Mouse (Mus musculus): ENCODE results near the gene Dcun1d2. TPM values are rescaled to one million over a fixed set of nuclear protein-coding genes. Genes with fewer than 3 reads are reported as not detected.

The Dcun1d2 gene
- polyA plus RNA-seq, 1 experiment from 2014 or later = 14.4 TPM

DNA sequence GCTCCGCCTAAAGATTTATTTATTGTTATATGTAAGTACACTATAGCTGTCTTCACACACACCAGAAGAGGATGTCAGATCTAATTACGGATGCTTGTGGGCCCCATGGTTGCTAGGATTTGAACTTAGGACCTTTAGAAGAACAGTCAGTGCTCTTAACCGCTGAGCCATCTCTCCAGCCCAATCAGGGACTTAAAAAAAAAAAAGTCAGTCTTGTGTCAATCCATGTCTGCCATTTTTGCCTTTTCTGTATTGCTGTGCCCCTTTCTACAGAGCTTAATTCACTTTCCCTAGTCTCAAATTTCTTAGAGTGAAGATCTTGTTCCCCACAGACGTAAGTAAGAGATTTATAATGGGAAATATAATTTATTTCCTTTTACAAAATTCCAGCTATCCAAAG, 69.5 kb downstream of the Dcun1d2 start:
- Histone ChIP-seq H3K27me3 (replicated peaks) (peaks cover 33% of the 10 kb centered on the region), H3K9me3 (replicated peaks) (no peaks in the 10 kb centered on the region), H3K27ac (no peak overlapping the region), H3K4me1 (peaks cover 10% of the 10 kb centered on the region), H3K4me3 (no peak overlapping the region), H3K36me3 (no peaks in the 10 kb centered on the region), H3K9ac (no peak overlapping the region), H3K4me2 (no peak overlapping the region)
- 68% methylated on average over 4 of the region's 4 CpGs for WGBS (ENCODE audit: insufficient replicate concordance)
- ATAC-seq = no peak

DNA sequence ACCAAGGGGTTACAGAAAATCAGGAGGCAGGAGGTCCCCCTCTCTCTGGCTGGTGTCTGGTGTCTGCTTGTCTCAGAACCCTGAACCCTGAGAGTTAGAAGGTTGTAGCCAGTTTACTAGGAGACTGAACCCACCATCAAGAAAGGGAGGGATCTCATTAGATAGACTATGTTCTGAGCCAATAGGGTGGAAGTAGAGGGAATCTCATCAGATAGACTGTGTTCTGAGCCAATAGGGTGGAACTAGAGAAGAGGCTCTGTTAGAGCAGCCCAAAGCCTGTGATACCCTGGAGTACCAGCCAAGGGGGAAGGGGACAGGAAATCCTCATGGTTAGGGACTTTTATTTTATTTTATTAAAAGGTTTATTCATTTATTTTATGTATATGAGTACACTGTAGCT, 69.9 kb downstream of the Dcun1d2 start:
- H3K9ac ChIP-seq = no peak overlapping the region
- peaks cover 15% of the 10 kb centered on the region for H3K4me1 ChIP-seq
- no peak overlapping the region for H3K4me3 ChIP-seq
- no peak overlapping the region for H3K27ac ChIP-seq
- H3K9me3 ChIP-seq (replicated peaks) = no peaks in the 10 kb centered on the region
- H3K27me3 ChIP-seq (replicated peaks) = peaks cover 28% of the 10 kb centered on the region
- no peaks in the 10 kb centered on the region for H3K36me3 ChIP-seq
- H3K4me2 ChIP-seq = no peak overlapping the region
- no peak for ATAC-seq

DNA sequence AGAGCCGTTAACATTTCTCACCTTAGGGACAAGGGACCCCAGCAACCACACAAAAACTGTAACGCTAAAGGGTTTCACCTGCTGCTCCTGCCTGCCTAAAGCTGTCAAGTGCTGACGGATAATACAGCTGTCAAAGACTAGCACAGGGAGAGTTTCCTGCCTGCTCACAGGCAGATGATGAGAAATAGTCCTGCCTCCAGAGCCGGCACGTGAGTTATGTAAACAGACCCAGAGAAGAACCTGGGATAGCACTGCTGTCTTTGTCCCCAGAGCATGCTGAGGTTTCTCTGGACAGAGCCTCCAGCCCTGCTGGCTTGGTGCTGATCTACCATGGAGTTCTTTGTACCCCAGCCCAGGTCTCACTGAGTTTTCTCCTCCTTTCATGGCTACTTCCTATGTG, 70.8 kb downstream of the Dcun1d2 start:
- 64% methylated on average over 5 of the region's 5 CpGs for WGBS (ENCODE audit: insufficient replicate concordance)
- Histone ChIP-seq H3K36me3 (no peaks in the 10 kb centered on the region), H3K4me3 (no peak overlapping the region), H3K4me1 (peaks cover 23% of the 10 kb centered on the region), H3K27ac (no peak overlapping the region), H3K27me3 (replicated peaks) (peaks cover 19% of the 10 kb centered on the region), H3K9ac (no peak overlapping the region), H3K4me2 (no peak overlapping the region), H3K9me3 (replicated peaks) (no peaks in the 10 kb centered on the region)
- no peak for ATAC-seq

DNA sequence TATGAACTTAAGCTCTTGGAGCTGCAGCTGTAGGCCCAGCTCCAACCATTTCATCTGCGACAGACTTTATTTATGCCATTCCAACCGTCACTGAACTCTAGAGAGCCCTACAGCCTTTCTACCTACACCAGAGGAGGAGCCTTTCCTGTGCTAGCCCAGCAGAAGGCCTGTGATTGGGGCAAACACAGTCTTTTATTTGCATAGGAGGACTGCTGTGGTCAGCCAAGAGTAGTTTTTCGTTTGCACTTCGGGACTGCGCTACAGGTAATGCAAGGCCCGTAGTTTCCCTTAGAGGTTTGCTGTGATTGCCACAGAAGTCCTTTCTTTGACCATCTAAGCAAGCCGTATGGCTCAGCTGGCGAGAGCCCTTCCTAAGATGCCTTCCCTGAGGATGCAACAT, 71.5 kb downstream of the Dcun1d2 start:
- Histone ChIP-seq H3K9ac (no peak overlapping the region), H3K9me3 (replicated peaks) (no peaks in the 10 kb centered on the region), H3K4me3 (no peak overlapping the region), H3K27ac (no peak overlapping the region), H3K4me2 (no peak overlapping the region), H3K27me3 (replicated peaks) (peaks cover 12% of the 10 kb centered on the region), H3K4me1 (peaks cover 23% of the 10 kb centered on the region), H3K36me3 (no peaks in the 10 kb centered on the region)
- ATAC-seq = no peak
- WGBS (ENCODE audit: insufficient replicate concordance) = 71% methylated on average over 8 of the region's 8 CpGs

DNA sequence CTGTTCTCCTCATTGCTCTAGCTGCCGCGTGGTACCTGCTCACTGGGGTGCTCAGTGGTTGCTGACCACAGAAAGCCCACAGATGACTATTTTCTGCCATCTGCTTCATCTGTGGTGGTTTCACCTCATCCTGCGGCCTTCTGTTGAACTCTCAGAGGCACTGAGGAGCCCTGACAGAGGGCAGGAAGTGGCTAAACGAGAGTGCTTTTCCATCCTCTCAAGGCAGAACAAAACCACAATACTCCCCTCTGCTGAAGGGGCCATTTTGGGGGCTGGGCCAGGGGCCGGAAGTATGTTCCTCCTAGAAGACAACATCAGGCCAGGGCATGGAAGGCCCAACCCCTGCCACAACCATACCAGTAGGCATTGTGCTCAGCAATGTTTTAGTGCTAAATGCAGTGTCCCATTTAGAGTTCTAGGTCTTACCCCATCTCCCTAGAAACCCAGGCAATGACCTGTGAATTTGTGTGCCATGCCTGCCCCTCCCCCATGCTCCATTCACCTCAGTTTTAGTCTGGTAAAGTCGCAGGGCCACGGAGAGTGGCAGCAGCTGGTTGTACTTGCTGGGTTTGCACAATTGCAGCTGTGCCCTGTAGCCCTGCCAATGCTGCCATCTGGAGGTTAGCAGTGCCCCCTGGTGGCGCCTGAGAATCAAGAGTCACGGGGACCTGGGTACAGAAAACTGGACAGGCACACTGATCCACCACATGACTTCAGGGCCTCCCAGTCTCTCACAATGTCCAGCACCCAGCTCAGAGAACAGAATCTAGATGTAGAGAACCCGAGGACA, 74.3 kb downstream of the Dcun1d2 start:
- H3K27ac ChIP-seq = peak overlapping the region; percentile 57
- ATAC-seq = peak; percentile 66
- no peaks in the 10 kb centered on the region for H3K36me3 ChIP-seq
- peak overlapping the region; percentile 47 for H3K4me2 ChIP-seq
- peak overlapping the region; percentile 29; the same call in 1 of the 2 replicates for H3K9ac ChIP-seq
- H3K4me3 ChIP-seq = no peak overlapping the region
- WGBS (ENCODE audit: insufficient replicate concordance) = 5% methylated on average over 10 of the region's 10 CpGs
- H3K27me3 ChIP-seq (replicated peaks) = no peaks in the 10 kb centered on the region
- H3K4me1 ChIP-seq = peaks cover 46% of the 10 kb centered on the region
- H3K9me3 ChIP-seq (replicated peaks) = no peaks in the 10 kb centered on the region

DNA sequence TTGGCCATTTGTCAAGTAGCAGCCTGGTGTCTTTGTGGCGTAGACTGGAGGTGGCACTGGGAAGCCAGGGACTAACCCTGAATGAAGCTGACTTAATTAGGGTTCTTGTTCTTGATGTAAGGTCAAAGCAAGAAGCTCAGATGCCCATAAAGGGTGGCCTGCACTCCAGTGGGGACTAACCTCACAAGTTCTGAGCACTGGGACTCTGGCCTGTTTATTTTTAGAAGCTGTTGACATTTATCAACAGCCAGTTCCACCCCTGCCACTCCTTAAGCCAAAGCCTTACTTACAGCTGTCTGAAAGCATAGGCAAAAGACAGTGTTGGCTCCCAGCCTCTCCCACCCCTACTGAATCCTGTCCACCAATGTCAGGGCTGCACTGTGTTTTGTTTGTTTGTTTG, 78.2 kb downstream of the Dcun1d2 start:
- peaks cover 85% of the 10 kb centered on the region for H3K4me1 ChIP-seq
- H3K27ac ChIP-seq = peak overlapping the region; percentile 98
- ATAC-seq = 0 out of 2 replicates have a peak, but pooled peaks have one; percentile 22
- peak overlapping the region; percentile 42 for H3K4me2 ChIP-seq
- no peaks in the 10 kb centered on the region for H3K9me3 ChIP-seq (replicated peaks)
- no peak overlapping the region for H3K4me3 ChIP-seq
- peak overlapping the region; percentile 52; the same call in 1 of the 2 replicates for H3K9ac ChIP-seq
- no peaks in the 10 kb centered on the region for H3K36me3 ChIP-seq
- H3K27me3 ChIP-seq (replicated peaks) = no peaks in the 10 kb centered on the region
- 74% methylated on average over 1 of the region's 1 CpGs for WGBS (ENCODE audit: insufficient replicate concordance)

DNA sequence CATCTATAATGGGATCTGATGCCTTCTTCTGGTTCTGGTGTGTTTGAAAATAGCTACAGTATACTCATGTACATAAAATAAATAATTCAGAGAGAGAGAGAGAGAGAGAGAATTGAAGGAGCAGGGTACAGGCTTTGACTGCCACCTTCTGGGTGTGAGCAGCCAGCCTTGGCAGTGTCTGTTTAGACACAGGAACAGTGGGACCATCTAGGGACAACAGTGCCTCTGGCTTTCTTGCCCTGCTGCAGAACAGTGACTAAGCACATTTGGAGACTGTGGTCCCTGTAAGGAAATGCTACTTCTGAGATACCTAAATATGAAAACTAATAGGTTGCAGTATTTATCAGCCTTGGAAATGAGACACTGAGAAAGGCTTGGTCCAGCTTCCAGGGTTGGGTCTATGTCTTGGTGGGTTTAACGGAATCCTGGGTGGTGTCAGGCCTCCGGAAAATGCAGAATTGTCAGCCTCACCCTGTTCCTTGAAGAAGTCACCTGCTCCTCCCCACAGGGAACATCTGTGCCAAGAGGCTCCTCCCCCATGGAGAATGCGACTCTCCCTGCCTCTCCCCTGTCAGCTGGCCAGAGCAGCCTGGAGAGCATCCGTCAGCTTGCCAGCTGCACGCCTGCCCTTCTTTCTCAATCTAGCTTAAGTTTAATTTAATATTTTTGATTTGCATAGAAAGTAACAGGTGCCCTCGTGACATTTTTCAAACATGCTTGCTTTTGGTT, 79.1 kb downstream of the Dcun1d2 start:
- Histone ChIP-seq H3K4me2 (peak overlapping the region; percentile 42), H3K4me1 (peaks cover 88% of the 10 kb centered on the region), H3K27ac (peak overlapping the region; percentile 98), H3K9ac (peak overlapping the region; percentile 52; the same call in 1 of the 2 replicates), H3K9me3 (replicated peaks) (no peaks in the 10 kb centered on the region), H3K4me3 (no peak overlapping the region), H3K36me3 (peaks cover 5% of the 10 kb centered on the region), H3K27me3 (replicated peaks) (no peaks in the 10 kb centered on the region)
- peak; percentile 80 for ATAC-seq
- 36% methylated on average over 6 of the region's 6 CpGs for WGBS (ENCODE audit: insufficient replicate concordance)

DNA sequence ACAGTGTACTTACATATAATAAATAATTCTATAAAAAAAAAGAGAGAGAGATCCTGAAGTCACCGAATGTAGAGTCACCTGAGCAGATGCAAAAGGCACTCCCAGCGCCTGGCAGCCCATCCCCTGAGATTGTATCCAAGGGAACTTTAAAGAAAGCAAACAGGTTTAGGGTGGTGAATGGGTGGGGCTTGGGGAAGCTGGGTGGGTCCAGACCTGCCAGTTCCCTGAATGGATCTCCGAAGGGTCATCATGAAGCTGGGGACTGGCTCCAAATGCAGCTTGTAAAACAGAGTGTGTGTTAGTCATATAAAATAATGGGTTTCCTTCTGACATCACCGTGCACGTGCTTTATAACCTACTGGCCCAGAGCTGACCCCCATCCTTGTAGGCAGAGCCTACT, 81.6 kb downstream of the Dcun1d2 start:
- no peak for ATAC-seq
- peak overlapping the region; percentile 43 for H3K9ac ChIP-seq
- peaks cover 10% of the 10 kb centered on the region for H3K36me3 ChIP-seq
- WGBS (ENCODE audit: insufficient replicate concordance) = 29% methylated on average over 5 of the region's 5 CpGs
- peak overlapping the region; percentile 98 for H3K4me2 ChIP-seq
- peak overlapping the region; percentile 98 for H3K27ac ChIP-seq
- no peaks in the 10 kb centered on the region for H3K27me3 ChIP-seq (replicated peaks)
- peaks cover 95% of the 10 kb centered on the region for H3K4me1 ChIP-seq
- no peak overlapping the region for H3K4me3 ChIP-seq
- no peaks in the 10 kb centered on the region for H3K9me3 ChIP-seq (replicated peaks)

Other genes starting within 250 kb of the Dcun1d2 start
- 14.6 and 15.1 TPM in 2 replicates for gene Proz, start 227.2 kb downstream of the Dcun1d2 start, polyA plus RNA-seq (2016; fragmentation: Nextera tagmentation; extraction: Ambion mirVana)
- gene Pcid2, start 182.7 kb downstream of the Dcun1d2 start, polyA plus RNA-seq (2016; fragmentation: Nextera tagmentation; extraction: Ambion mirVana) = 25.6 and 28.1 TPM in 2 replicates
- 97.6 and 98.2 TPM in 2 replicates for gene Cul4a, start 182.5 kb downstream of the Dcun1d2 start, polyA plus RNA-seq (2016; fragmentation: Nextera tagmentation; extraction: Ambion mirVana)
- 199 and 203 TPM in 2 replicates for gene Lamp1, start 129.0 kb downstream of the Dcun1d2 start, polyA plus RNA-seq (2016; fragmentation: Nextera tagmentation; extraction: Ambion mirVana)
- 13.8 and 14.0 TPM in 2 replicates for gene Grtp1, start 87.5 kb downstream of the Dcun1d2 start, polyA plus RNA-seq (2016; fragmentation: Nextera tagmentation; extraction: Ambion mirVana)
- not detected in 2 replicates for gene Adprhl1, start 34.0 kb downstream of the Dcun1d2 start, polyA plus RNA-seq (2016; fragmentation: Nextera tagmentation; extraction: Ambion mirVana)
- 10.1 and 10.6 TPM in 2 replicates for gene Tmco3, start 59 bp upstream of the Dcun1d2 start, polyA plus RNA-seq (2016; fragmentation: Nextera tagmentation; extraction: Ambion mirVana)
- 172 and 174 TPM in 2 replicates for gene Tfdp1, start 50.6 kb upstream of the Dcun1d2 start, polyA plus RNA-seq (2016; fragmentation: Nextera tagmentation; extraction: Ambion mirVana)
- gene Atp4b, start 108.7 kb upstream of the Dcun1d2 start, polyA plus RNA-seq (2016; fragmentation: Nextera tagmentation; extraction: Ambion mirVana) = not detected in 2 replicates
- gene Grk1, start 117.0 kb upstream of the Dcun1d2 start, polyA plus RNA-seq (2016; fragmentation: Nextera tagmentation; extraction: Ambion mirVana) = not detected in 2 replicates
- not detected in 2 replicates for gene Tmem255b, start 147.1 kb upstream of the Dcun1d2 start, polyA plus RNA-seq (2016; fragmentation: Nextera tagmentation; extraction: Ambion mirVana)
- 4.5 and 4.6 TPM in 2 replicates for gene Gas6, start 206.4 kb upstream of the Dcun1d2 start, polyA plus RNA-seq (2016; fragmentation: Nextera tagmentation; extraction: Ambion mirVana)

Measured in liver, embryonic 12.5 days (tissue).